Mouse (Mus musculus) hindbrain, embryonic 14.5 days (tissue): ENCODE results near the gene Adamts9. TPM values are rescaled to one million over a fixed set of nuclear protein-coding genes. Genes with fewer than 3 reads are reported as not detected.
A peak's percentile ranks its signal among the peaks of the same experiment; 100 is the strongest.

Source experiments
- ATAC-seq: fragments of 200-750 bp; cut with Nextera tagmentation; 2 replicates; pipeline ENCODE4 v1.8.0; 2017; ENCODE audit warnings: moderate number of reproducible peaks, mild to moderate bottlenecking, moderate TSS enrichment, moderate library complexity; ENCODE audit not compliant: low FRiP score
- DNase-seq: peaks from one replicate; pipeline ENCODE4 v3.0.0-alpha.2; 2015; ENCODE audit warnings: low spot score
- H3K27ac ChIP-seq: fragments of 300-500 bp; sonication (generic); 2 replicates; pipeline ENCODE4 v1.5.1; 2014; ENCODE audit warnings: mild to moderate bottlenecking, moderate library complexity
- H3K27me3 ChIP-seq: fragments of 300-500 bp; sonication (generic); 2 replicates; pipeline ENCODE4 v1.6.1; 2014; ENCODE audit warnings: mild to moderate bottlenecking, low read length, mixed read lengths; ENCODE audit not compliant: control insufficient read depth, insufficient read depth
- H3K36me3 ChIP-seq: fragments of 300-500 bp; sonication (generic); replicated peaks from 2 replicates; pipeline ENCODE4 v1.6.1; 2014; ENCODE audit not compliant: control insufficient read depth, insufficient read depth
- H3K4me1 ChIP-seq: fragments of 300-500 bp; sonication (generic); replicated peaks from 2 replicates; pipeline ENCODE4 v1.6.1; 2014; ENCODE audit warnings: antibody characterized with exemption, low read length, mixed read lengths; ENCODE audit not compliant: control insufficient read depth, insufficient read depth
- H3K4me2 ChIP-seq: fragments of 300-500 bp; sonication (generic); replicated peaks from 2 replicates; pipeline ENCODE4 v1.6.1; 2014; ENCODE audit warnings: mild to moderate bottlenecking, moderate library complexity
- H3K4me3 ChIP-seq: fragments of 300-500 bp; sonication (generic); replicated peaks from 2 replicates; pipeline ENCODE4 v1.5.1; 2014; ENCODE audit warnings: mild to moderate bottlenecking, low read length
- H3K9ac ChIP-seq: fragments of 300-500 bp; sonication (generic); 2 replicates; pipeline ENCODE4 v1.6.1; 2014
- H3K9me3 ChIP-seq: fragments of 300-500 bp; sonication (generic); 2 replicates; pipeline ENCODE4 v1.6.1; 2016; ENCODE audit warnings: low read length; ENCODE audit not compliant: control insufficient read depth
- WGBS: fragments of 180-500 bp; shearing (Covaris S2); extraction: QIAGEN DNeasy Blood & Tissue Kit; methylation state at CpG from one replicate; pipeline ENCODE4 v1.1.7; 2014; 5-methylcytosine and 5-hydroxymethylcytosine counted together
- polyA plus RNA-seq: library from polyadenylated mRNA; unstranded; fragments of >200 nt; fragmentation: Nextera tagmentation; extraction: Ambion mirVana; gene quantifications from 2 replicates; pipeline ENCODE4 v1.2.1, GENCODE M21; 2014

Adamts9 gene
- polyA plus RNA-seq, 1 experiment from 2014 or later: 2.1 TPM

- Histone ChIP-seq H3K27me3 (peaks cover 54% of the 10 kb centered on the region), H3K9ac (peak overlapping the region; percentile 38), H3K27ac (no peak overlapping the region), H3K9me3 (no peaks in the 10 kb centered on the region), H3K36me3 (no peaks in the 10 kb centered on the region), H3K4me3 (peak overlapping the region; percentile 43), H3K4me1 (peaks cover 31% of the 10 kb centered on the region), H3K4me2 (peak overlapping the region; percentile 95)
- WGBS: 1% methylated on average over 37 of the region's 37 CpGs
- DNase-seq (peak; percentile 43), ATAC-seq (no peak)
Measured at GRCm38 (mm10) chr6:92940191-92941131, 2.8 kb downstream of the Adamts9 start.

GRCm38 (mm10) chr6:92928261-92928660 lies 15.0 kb downstream of the Adamts9 start:
- H3K4me1 ChIP-seq: no peaks in the 10 kb centered on the region
- H3K36me3 ChIP-seq: no peaks in the 10 kb centered on the region
- no peaks in the 10 kb centered on the region for H3K27me3 ChIP-seq
- DNase-seq (no peak), ATAC-seq (no peak)
- H3K9me3 ChIP-seq: no peaks in the 10 kb centered on the region
- WGBS: 95% methylated on average over 5 of the region's 5 CpGs
- H3K4me2 ChIP-seq: no peak overlapping the region
- H3K4me3 ChIP-seq: no peak overlapping the region
- no peak overlapping the region for H3K27ac ChIP-seq
- H3K9ac ChIP-seq: no peak overlapping the region

GRCm38 (mm10) chr6:92924536-92924935 lies 18.8 kb downstream of the Adamts9 start:
- no peak overlapping the region for H3K9ac ChIP-seq
- H3K4me1 ChIP-seq: no peaks in the 10 kb centered on the region
- no peaks in the 10 kb centered on the region for H3K9me3 ChIP-seq
- no peaks in the 10 kb centered on the region for H3K36me3 ChIP-seq
- no peak for DNase-seq
- no peaks in the 10 kb centered on the region for H3K27me3 ChIP-seq
- WGBS: 75% methylated on average over 8 of the region's 8 CpGs
- no peak overlapping the region for H3K27ac ChIP-seq
- no peak overlapping the region for H3K4me2 ChIP-seq
- H3K4me3 ChIP-seq: no peak overlapping the region
- no peak for ATAC-seq

GRCm38 (mm10) chr6:92921843-92922242 lies 21.4 kb downstream of the Adamts9 start:
- H3K4me3 ChIP-seq: no peak overlapping the region
- H3K9ac ChIP-seq: no peak overlapping the region
- no peaks in the 10 kb centered on the region for H3K36me3 ChIP-seq
- no peak for ATAC-seq
- H3K4me2 ChIP-seq: no peak overlapping the region
- H3K9me3 ChIP-seq: no peaks in the 10 kb centered on the region
- no peaks in the 10 kb centered on the region for H3K4me1 ChIP-seq
- H3K27me3 ChIP-seq: no peaks in the 10 kb centered on the region
- H3K27ac ChIP-seq: no peak overlapping the region
- DNase-seq: no peak
- 62% methylated on average over 4 of the region's 4 CpGs for WGBS

- WGBS: 82% methylated on average over 10 of the region's 10 CpGs
- Histone ChIP-seq H3K4me1 (no peaks in the 10 kb centered on the region), H3K36me3 (no peaks in the 10 kb centered on the region), H3K9ac (no peak overlapping the region), H3K27ac (no peak overlapping the region), H3K27me3 (no peaks in the 10 kb centered on the region), H3K4me2 (no peak overlapping the region), H3K9me3 (no peaks in the 10 kb centered on the region), H3K4me3 (no peak overlapping the region)
- ATAC-seq (no peak), DNase-seq (no peak)
Measured at GRCm38 (mm10) chr6:92920938-92921689, 22.2 kb downstream of the Adamts9 start.

- Histone ChIP-seq H3K9ac (no peak overlapping the region), H3K36me3 (no peaks in the 10 kb centered on the region), H3K9me3 (no peaks in the 10 kb centered on the region), H3K27me3 (no peaks in the 10 kb centered on the region), H3K4me2 (no peak overlapping the region), H3K4me1 (no peaks in the 10 kb centered on the region), H3K27ac (no peak overlapping the region), H3K4me3 (no peak overlapping the region)
- WGBS: 88% methylated on average over 3 of the region's 3 CpGs
- no peak for ATAC-seq
- DNase-seq: no peak
Measured at GRCm38 (mm10) chr6:92910611-92911010, 32.7 kb downstream of the Adamts9 start.

GRCm38 (mm10) chr6:92909361-92909760 lies 33.9 kb downstream of the Adamts9 start:
- 72% methylated on average over 8 of the region's 8 CpGs for WGBS
- no peaks in the 10 kb centered on the region for H3K27me3 ChIP-seq

GRCm38 (mm10) chr6:92905922-92906321 lies 37.4 kb downstream of the Adamts9 start:
- no peaks in the 10 kb centered on the region for H3K27me3 ChIP-seq
- no peak overlapping the region for H3K4me3 ChIP-seq
- no peaks in the 10 kb centered on the region for H3K4me1 ChIP-seq
- no peak for ATAC-seq
- no peak overlapping the region for H3K4me2 ChIP-seq
- WGBS: 23% methylated on average over 5 of the region's 5 CpGs
- H3K27ac ChIP-seq: no peak overlapping the region
- H3K36me3 ChIP-seq: no peaks in the 10 kb centered on the region
- H3K9me3 ChIP-seq: no peaks in the 10 kb centered on the region
- no peak overlapping the region for H3K9ac ChIP-seq
- DNase-seq: no peak

More at GRCm38 (mm10) chr6:92909361-92909760, 33.9 kb downstream of the Adamts9 start:
- Histone ChIP-seq H3K36me3 (no peaks in the 10 kb centered on the region), H3K27ac (no peak overlapping the region), H3K9me3 (no peaks in the 10 kb centered on the region), H3K4me3 (no peak overlapping the region), H3K4me1 (no peaks in the 10 kb centered on the region), H3K9ac (no peak overlapping the region), H3K4me2 (no peak overlapping the region)
- no peak for ATAC-seq
- DNase-seq: no peak

- no peak overlapping the region for H3K4me2 ChIP-seq
- 64% methylated on average over 2 of the region's 2 CpGs for WGBS
- H3K4me3 ChIP-seq: no peak overlapping the region
- H3K36me3 ChIP-seq: no peaks in the 10 kb centered on the region
- no peak for DNase-seq
- H3K27me3 ChIP-seq: no peaks in the 10 kb centered on the region
- no peak for ATAC-seq
- no peak overlapping the region for H3K9ac ChIP-seq
- no peaks in the 10 kb centered on the region for H3K4me1 ChIP-seq
- H3K27ac ChIP-seq: no peak overlapping the region
- H3K9me3 ChIP-seq: no peaks in the 10 kb centered on the region
Measured at GRCm38 (mm10) chr6:92904491-92904890, 38.8 kb downstream of the Adamts9 start.
